Mouse (Mus musculus) brown adipose tissue, adult 24 weeks (tissue): ENCODE measurements around the gene Lmod2. TPM values are rescaled to one million over a fixed set of nuclear protein-coding genes. Genes with fewer than 3 reads are reported as not detected.

Source experiments
- H3K27ac ChIP-seq: fragments of 200-500 bp; replicated peaks from 2 replicates; pipeline ENCODE4 v1.5.1; 2012; ENCODE audit warnings: low read depth, mild to moderate bottlenecking, low read length
- H3K4me1 ChIP-seq: fragments of 200-500 bp; 2 replicates; pipeline ENCODE4 v1.6.1; 2012; ENCODE audit warnings: low read length, mixed read lengths; ENCODE audit not compliant: control insufficient read depth, insufficient read depth, insufficient read length
- H3K4me3 ChIP-seq: fragments of 200-500 bp; 2 replicates; pipeline ENCODE4 v1.5.1; 2012; ENCODE audit warnings: low read depth, mild to moderate bottlenecking, low read length, moderate library complexity; ENCODE audit not compliant: insufficient read depth
- polyA plus RNA-seq: library from polyadenylated mRNA; stranded (reverse); fragments of >200 nt; gene quantifications from 2 replicates; pipeline ENCODE4 v1.2.4, GENCODE M21; 2012; ENCODE audit not compliant: missing spikeins, insufficient read depth, insufficient read length

Lmod2 gene
- polyA plus RNA-seq = 5.3 and 6.8 TPM in 2 replicates

DNA sequence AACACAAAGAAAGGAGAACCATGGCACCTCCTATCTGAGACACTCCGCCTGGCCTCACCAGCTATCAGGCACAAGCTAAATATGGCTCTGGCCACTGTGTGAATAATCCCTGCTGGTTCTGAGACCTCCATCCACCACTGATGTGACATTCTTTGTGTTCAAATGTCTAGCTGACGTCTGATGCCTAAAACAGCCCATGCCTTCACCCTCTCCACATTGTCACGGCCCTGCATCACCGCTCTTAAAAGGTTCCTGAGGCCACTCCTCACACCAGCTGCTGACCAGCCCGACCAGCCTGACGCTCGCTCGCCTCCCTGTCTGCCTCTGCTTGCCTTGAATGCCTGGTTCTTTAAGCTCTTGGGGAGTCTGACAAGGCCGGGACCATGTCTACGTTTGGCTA, at the start of gene Lmod2:
Gene Lmod2 (plus strand): TSS at position 263 of the 400 bp plus-strand sequence.
- Histone ChIP-seq H3K4me3 (no peak within 1 kb of the TSS), H3K4me1 (peaks cover 11% of the 10 kb centered on the region), H3K27ac (no peak within 1 kb of the TSS)

GRCm38 (mm10) chr6:24549801-24550200, 47.8 kb upstream of the Lmod2 start:
- peaks cover 8% of the 10 kb centered on the region; the same call in 1 of the 2 replicates for H3K4me1 ChIP-seq
- no peak overlapping the region for H3K4me3 ChIP-seq
- no peak overlapping the region for H3K27ac ChIP-seq

GRCm38 (mm10) chr6:24552046-24552445, 45.5 kb upstream of the Lmod2 start:
- peaks cover 11% of the 10 kb centered on the region; the same call in 1 of the 2 replicates for H3K4me1 ChIP-seq
- H3K27ac ChIP-seq = no peak overlapping the region
- no peak overlapping the region for H3K4me3 ChIP-seq

DNA sequence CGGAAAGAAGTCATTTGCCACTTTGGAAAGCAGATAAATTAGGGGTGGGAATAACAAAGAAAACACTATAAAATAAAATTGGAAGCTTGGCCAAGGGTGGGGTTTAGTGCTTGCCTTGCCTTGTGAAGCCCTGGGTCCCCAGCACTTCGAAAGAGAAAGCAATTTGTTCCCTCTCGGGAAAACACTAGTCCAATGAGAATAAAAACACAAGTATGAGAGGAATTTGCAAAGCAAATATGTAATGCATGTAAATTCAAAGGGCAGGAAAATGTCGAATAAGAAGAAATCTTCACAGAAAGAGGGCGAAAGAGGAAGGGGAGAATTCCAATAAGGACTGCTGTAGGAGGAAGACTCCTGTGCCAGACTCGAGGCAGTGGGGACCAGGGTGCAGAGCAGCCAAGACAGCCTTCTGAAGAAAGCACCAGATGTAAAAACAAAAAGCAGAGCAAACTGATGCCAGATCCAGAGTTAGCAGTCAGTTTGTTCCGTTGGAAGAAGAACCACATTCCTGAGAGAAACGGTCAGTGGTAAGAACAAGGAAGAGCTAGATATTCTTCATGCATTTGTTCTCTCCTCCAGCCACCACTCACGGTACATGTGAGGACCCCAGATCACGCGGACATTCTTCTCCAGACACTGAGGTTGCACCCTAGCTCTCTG, 43.0 kb upstream of the Lmod2 start:
- Histone ChIP-seq H3K4me3 (0 out of 2 replicates have a peak overlapping the region, but pooled peaks have one; percentile 20), H3K4me1 (peaks cover 11% of the 10 kb centered on the region; the same call in 1 of the 2 replicates), H3K27ac (peak overlapping the region; percentile 7; the same call in 1 of the 2 replicates)

DNA sequence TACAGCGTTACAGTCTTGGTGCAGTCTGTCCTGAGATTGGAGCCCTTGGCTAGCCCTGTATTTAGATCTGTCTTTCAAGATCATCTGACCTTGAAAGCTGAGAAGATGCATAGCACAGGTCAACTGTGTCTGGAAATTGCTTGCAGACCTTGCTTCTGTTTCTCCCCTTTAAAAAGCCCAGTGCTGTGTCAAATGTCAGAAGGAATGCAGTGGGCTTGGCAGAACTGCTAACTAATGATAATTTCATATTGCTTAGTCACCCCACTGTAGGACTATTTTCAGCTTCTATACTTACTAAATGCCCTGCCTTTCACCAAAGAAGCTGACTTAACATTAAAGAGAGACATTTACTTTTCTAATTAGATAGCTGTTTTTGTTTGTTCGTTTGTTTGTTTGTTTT, 42.1 kb upstream of the Lmod2 start:
- Histone ChIP-seq H3K4me3 (no peak overlapping the region), H3K27ac (no peak overlapping the region), H3K4me1 (peaks cover 11% of the 10 kb centered on the region; the same call in 1 of the 2 replicates)

- H3K27ac ChIP-seq = no peak overlapping the region
- H3K4me1 ChIP-seq = no peaks in the 10 kb centered on the region
- no peak overlapping the region for H3K4me3 ChIP-seq
Observed at GRCm38 (mm10) chr6:24564081-24564480, 33.5 kb upstream of the Lmod2 start.

DNA sequence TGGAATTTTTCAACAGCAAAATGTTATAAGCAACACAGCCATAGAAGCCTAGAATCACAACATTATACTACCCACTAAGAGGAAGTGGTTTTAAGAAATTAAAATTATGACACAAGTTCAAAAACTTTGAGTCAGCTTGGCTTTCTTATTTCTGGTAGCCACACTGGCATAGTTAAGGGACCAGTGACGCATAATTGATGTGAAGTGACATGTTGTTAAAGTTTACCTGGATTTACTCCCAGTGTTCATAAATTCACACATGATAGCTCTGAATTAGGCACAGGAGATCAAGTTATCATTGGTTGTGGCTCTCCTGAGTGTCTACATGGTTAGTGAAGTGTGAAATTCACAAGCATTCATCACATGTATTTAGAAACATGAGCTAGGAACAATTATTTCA, 32.7 kb upstream of the Lmod2 start:
- Histone ChIP-seq H3K4me1 (no peaks in the 10 kb centered on the region), H3K27ac (no peak overlapping the region), H3K4me3 (no peak overlapping the region)

DNA sequence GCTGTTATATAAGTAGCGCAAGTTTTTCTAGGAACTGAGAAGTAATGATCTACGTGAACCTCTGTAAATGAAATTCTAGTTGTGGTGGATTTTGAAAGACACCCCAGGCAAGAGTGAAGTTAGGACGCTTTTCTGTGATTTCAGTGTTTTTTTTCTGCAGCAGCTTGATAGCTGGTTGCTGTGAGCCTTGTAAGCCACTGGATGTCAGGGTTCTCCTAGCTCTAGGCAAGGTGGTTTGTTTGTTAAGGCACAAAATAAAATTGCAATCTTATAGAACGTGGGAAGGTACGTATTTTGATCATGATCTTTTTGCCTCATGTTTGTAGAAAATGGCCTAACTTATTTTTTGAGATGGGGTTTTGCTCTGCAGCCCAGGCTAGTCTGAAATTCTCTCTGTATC, 28.6 kb upstream of the Lmod2 start:
- Histone ChIP-seq H3K4me3 (no peak overlapping the region), H3K27ac (no peak overlapping the region), H3K4me1 (0 out of 2 replicates have a peak, but pooled peaks cover 2% of the 10 kb centered on the region)

DNA sequence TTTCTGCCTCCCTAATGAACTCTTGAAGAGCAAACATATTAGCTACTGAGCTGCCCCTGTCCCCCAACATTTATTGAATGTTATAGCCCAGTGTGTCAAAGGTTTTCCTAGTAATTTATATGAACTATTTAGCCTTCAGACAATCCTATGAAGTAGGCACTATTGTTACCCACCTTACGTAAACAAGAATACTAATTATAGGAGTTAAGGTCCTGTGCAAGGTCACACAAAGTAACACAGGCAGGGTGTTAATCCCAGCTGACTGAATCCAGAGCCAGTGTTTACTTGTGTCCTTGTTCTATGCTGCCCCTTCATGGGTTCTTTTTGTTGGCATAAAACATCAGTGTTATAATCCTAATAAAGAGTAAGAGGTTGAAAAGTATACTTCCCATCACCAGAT, 27.9 kb upstream of the Lmod2 start:
- no peak overlapping the region for H3K4me3 ChIP-seq
- 0 out of 2 replicates have a peak, but pooled peaks cover 2% of the 10 kb centered on the region for H3K4me1 ChIP-seq
- peak overlapping the region; percentile 66 for H3K27ac ChIP-seq

GRCm38 (mm10) chr6:24570278-24570677, 27.3 kb upstream of the Lmod2 start:
- peak overlapping the region; percentile 23 for H3K4me3 ChIP-seq
- 0 out of 2 replicates have a peak, but pooled peaks cover 2% of the 10 kb centered on the region for H3K4me1 ChIP-seq
- H3K27ac ChIP-seq = peak overlapping the region; percentile 72

DNA sequence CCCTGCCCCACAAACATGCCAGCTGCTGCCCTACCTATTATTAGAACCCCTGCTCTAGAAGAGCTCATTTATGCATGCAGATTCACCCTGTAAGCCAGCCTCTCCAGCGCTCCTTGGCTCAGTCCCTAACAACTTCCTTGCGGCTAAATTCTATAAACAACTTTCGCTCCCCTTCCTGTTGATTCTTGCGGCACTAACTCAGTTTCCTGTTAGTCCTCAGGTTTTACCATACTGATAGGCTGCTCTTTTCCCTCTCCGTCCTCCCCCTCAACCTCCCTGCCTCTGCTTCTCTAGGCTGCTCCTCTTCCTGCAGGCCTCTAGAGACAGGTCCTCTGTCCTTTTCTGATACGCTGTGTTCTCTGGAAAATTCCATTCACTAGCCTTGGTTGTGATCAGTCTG, 26.4 kb upstream of the Lmod2 start:
- H3K4me1 ChIP-seq = 0 out of 2 replicates have a peak, but pooled peaks cover 2% of the 10 kb centered on the region
- H3K27ac ChIP-seq = peak overlapping the region; percentile 78
- H3K4me3 ChIP-seq = peak overlapping the region; percentile 23; the same call in 1 of the 2 replicates

GRCm38 (mm10) chr6:24572431-24572830, 25.1 kb upstream of the Lmod2 start:
- Histone ChIP-seq H3K27ac (peak overlapping the region; percentile 19; the same call in 1 of the 2 replicates), H3K4me1 (0 out of 2 replicates have a peak, but pooled peaks cover 2% of the 10 kb centered on the region), H3K4me3 (no peak overlapping the region)

DNA sequence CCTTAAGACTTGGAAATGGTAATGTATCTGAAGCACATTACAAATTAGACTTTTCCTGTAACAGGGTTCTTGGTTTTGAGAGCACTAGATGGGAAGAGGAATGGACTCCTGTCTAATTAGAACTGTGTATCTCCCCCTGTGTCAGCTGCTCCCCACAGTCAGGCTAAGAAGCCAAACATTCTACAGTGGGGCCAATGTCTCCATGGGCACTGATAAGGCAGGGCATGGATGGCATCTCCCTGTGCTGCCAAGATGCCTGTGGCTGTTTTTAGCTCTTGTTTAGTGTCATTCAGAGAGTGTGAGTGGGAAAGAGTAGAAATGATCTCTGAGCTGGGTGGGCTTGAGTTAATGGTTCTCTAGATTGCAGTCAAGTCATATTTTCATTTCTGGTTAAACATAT, 24.2 kb upstream of the Lmod2 start:
- Histone ChIP-seq H3K4me1 (0 out of 2 replicates have a peak, but pooled peaks cover 2% of the 10 kb centered on the region), H3K27ac (no peak overlapping the region), H3K4me3 (no peak overlapping the region)

DNA sequence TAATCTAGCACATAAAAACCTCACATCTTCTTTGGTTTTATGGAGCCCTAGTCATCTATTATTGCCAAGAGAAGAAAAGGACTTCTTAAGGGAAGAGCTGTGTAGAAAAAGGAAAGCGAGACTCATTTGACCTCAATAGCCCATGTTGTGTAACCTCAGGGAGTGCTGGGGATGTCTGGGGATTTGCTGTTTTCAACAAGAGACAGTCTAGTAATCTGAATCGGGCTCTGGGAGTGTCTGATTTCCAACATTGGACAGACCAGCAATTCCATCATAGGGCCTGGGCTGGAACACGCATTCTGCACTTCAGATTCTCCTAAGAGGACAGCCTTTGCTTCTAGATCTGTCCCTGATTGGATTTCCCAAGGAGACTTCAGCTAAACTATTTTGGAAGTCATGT, 14.1 kb upstream of the Lmod2 start:
- H3K4me3 ChIP-seq = no peak overlapping the region
- H3K27ac ChIP-seq = no peak overlapping the region
- H3K4me1 ChIP-seq = peaks cover 2% of the 10 kb centered on the region; the same call in 1 of the 2 replicates

- peak overlapping the region; percentile 96 for H3K27ac ChIP-seq
- peaks cover 2% of the 10 kb centered on the region; the same call in 1 of the 2 replicates for H3K4me1 ChIP-seq
- no peak overlapping the region for H3K4me3 ChIP-seq
Observed at GRCm38 (mm10) chr6:24585431-24586310, 11.9 kb upstream of the Lmod2 start.
